Mouse (Mus musculus) c-Kit-negative CD71-positive TER-119-positive erythroid progenitor cells, embryonic 14.5 days (primary cell): ENCODE results near the gene Gm4724.
"Not testable (repeated sequence)": the region's sequence is repeated elsewhere in the genome, so short reads cannot be mapped to it uniquely, and the experiment has no call there.

ENCODE experiments used
- DNase-seq: peaks from one replicate; pipeline ENCODE4 v3.0.0-alpha.2; 2013; ENCODE audit warnings: low read depth, low spot score

The Gm4724 gene

GRCm38 (mm10) chr2:175435707-175436106 lies at the start of gene Gm4724:
Gene Gm4724 (minus strand): TSS chr2:175435807.
- DNase-seq = not testable (repeated sequence)

DNA sequence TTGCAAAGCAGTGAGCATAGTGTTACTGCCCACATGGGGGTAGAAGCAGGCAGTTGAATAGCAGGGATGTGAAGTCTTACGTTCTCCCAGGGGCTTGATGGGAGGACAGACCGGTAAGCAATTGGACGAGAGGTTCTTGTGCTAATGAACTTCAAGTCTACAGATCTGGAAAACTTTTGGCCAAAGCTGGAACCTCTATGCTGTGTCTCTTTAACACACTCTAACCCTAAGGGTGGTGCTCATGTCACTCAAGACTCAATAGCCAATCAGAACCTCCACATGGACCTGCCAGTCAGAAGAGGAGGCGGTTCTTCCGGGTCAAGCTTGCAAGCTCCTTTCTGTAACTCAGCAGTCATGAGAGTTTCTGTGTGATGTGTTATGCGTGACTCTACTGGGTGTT lies 34.1 kb upstream of the Gm4724 start, which contains the start of gene Zfp965:
Zfp965 (plus strand) TSS at position 301 of the 400 bp plus-strand sequence.
- not testable (repeated sequence) for DNase-seq
